Mouse (Mus musculus): ENCODE measurements around the gene Rhoj. TPM values are rescaled to one million over a fixed set of nuclear protein-coding genes. Genes with fewer than 3 reads are reported as not detected.

Rhoj gene
- 29.2 and 32.7 TPM in 2 replicates for polyA plus RNA-seq (2014; fragmentation: Nextera tagmentation; extraction: Ambion mirVana)

DNA sequence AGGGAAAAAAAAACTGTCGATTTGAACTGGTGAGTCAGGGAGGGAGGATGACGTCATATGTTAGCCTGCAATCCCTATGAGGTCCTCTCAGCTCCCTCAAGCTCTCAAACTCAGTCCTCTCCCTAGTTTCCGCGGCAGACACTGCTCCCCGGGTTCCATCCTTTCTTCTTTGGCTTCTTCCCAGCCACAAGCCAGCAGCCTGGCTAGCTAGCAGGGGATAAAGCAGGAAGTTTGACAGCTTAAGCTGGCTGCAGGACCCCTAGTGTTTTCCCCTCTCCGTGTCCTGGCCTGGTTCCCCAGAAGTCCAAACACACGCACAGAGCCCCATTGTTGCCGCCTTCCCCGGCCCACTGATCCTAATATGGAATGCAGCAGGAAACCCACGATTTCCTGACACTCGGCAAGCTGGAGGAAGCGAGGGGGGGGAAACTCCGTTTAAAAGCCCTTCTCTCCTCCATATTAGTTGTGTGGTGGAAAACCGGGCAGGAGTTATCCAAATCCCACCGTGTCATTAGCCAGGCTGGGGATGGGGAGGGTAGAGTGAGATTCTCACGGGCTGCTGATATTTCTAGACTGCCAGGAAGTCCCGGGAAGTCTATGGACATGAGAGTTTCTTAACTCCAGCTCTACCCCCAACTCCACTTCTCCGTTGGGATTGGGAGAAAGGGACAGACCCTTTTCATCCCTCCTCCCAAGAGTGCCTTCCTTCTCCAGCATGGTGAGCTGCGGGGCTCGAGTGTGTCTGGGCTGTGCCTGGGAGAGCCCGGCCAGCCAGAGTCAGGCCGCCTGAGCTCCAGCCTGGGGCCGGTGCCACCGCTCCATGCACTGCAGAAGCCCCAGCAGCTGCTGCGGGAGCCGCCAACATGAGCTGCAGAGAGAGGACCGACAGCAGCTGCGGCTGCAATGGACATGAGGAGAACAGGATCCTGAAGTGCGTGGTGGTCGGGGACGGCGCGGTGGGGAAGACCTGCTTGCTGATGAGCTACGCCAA lies at the start of gene Rhoj:
Gene Rhoj, plus strand, starts transcription at position 362 of the 991 bp plus-strand sequence.
- peak; percentile 77 for DNase-seq (ENCODE audit: low spot score)
- Histone ChIP-seq H3K4me2 (ENCODE audit: low read depth, severe bottlenecking) (peak within 1 kb of the TSS; percentile 90), H3K4me3 (ENCODE audit: low read depth, low read length) (peak within 1 kb of the TSS; percentile 53), H3K9me3 (ENCODE audit: control insufficient read depth, low read length) (no peaks in the 10 kb centered on the region), H3K27ac (replicated peaks; ENCODE audit: low read depth, low read length) (peak within 1 kb of the TSS; percentile 83), H3K36me3 (ENCODE audit: control insufficient read depth, insufficient read depth, low read length) (no peaks in the 10 kb centered on the region), H3K27me3 (ENCODE audit: control insufficient read depth, insufficient read depth, low read length) (no peaks in the 10 kb centered on the region), H3K9ac (ENCODE audit: low read length) (peak within 1 kb of the TSS; percentile 67), H3K4me1 (ENCODE audit: control insufficient read depth, insufficient read depth, low read length) (peaks cover 3% of the 10 kb centered on the region)
- peak; percentile 88 for ATAC-seq (ENCODE audit: insufficient number of reproducible peaks, low FRiP score, low TSS enrichment, low read depth)
- under 1% methylated on average over 34 of the region's 34 CpGs for WGBS

DNA sequence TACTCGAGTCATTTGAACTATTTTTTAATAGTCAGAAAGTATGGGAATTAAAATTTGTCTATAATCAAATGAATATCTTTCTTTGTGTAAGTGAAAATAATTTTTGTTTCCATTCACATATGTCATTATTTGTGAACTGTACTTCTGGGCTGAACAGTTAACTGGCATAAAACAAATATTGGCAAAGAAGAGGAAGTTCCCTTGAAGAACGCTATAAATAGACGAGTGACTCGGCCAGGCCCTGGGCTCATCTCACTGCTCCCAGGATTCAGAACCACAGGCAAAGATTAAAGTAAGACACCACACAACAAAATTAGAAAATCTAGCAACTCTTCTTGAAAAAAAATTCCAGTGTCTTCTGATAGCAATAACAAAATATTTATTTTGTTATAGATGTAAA lies 36.4 kb upstream of the Rhoj start:
- H3K27ac ChIP-seq (replicated peaks; ENCODE audit: low read depth, low read length), result no peak overlapping the region
- DNase-seq (ENCODE audit: low spot score) (no peak), ATAC-seq (ENCODE audit: insufficient number of reproducible peaks, low FRiP score, low TSS enrichment, low read depth) (no peak)
- H3K36me3 ChIP-seq (ENCODE audit: control insufficient read depth, insufficient read depth, low read length), result no peaks in the 10 kb centered on the region
- H3K4me2 ChIP-seq (ENCODE audit: low read depth, severe bottlenecking), result no peak overlapping the region
- no peak overlapping the region for H3K9ac ChIP-seq (ENCODE audit: low read length)
- WGBS, result 83% methylated on average over 4 of the region's 4 CpGs
- H3K27me3 ChIP-seq (ENCODE audit: control insufficient read depth, insufficient read depth, low read length), result no peaks in the 10 kb centered on the region
- H3K4me1 ChIP-seq (ENCODE audit: control insufficient read depth, insufficient read depth, low read length), result no peaks in the 10 kb centered on the region
- H3K4me3 ChIP-seq (ENCODE audit: low read depth, low read length), result no peak overlapping the region
- H3K9me3 ChIP-seq (ENCODE audit: control insufficient read depth, low read length), result no peaks in the 10 kb centered on the region

DNA sequence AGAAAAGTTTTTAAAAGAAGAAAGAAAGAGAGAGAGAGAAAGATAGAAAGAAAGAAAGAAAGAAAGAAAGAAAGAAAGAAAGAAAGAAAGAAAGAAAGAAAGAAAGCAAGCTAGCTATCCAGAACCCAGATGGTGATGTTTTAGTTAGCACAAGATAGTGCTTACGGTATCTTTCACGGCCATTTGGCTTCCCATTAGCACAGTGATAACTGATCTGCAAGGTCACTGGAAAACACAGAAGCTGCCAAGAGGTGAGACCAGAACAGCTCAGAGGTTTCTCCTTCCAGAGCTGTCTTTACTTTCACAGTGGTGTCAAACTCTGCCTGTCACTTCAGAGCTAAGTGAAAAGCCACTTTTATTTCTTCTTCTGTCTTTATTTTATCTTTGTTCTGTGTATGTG lies 32.4 kb upstream of the Rhoj start:
- Histone ChIP-seq H3K9me3 (ENCODE audit: control insufficient read depth, low read length) (no peaks in the 10 kb centered on the region), H3K9ac (ENCODE audit: low read length) (no peak overlapping the region), H3K27ac (replicated peaks; ENCODE audit: low read depth, low read length) (no peak overlapping the region), H3K36me3 (ENCODE audit: control insufficient read depth, insufficient read depth, low read length) (no peaks in the 10 kb centered on the region), H3K4me1 (ENCODE audit: control insufficient read depth, insufficient read depth, low read length) (no peaks in the 10 kb centered on the region), H3K4me3 (ENCODE audit: low read depth, low read length) (no peak overlapping the region), H3K4me2 (ENCODE audit: low read depth, severe bottlenecking) (no peak overlapping the region), H3K27me3 (ENCODE audit: control insufficient read depth, insufficient read depth, low read length) (no peaks in the 10 kb centered on the region)
- ATAC-seq (ENCODE audit: insufficient number of reproducible peaks, low FRiP score, low TSS enrichment, low read depth) (no peak), DNase-seq (ENCODE audit: low spot score) (no peak)
- WGBS, result 38% methylated on average over 2 of the region's 2 CpGs

DNA sequence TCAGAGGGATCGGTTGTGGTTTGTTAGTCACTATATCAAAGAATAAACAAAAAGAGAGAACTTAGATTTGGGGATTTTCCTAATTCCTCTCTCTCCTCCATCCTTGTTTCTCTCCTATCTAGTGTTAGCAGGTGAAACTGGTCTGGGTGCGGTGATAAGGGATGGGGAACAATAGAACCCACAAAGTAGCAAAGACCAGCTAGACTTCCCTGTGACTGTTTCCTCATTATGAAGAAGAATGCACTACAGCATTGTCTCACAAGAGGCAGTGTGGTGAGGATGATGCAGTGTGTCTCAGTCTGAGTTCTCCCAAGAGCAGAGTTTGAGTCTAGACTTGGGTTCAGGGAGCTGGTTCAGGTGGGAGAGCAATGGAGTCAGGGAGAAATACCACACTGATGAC lies 30.7 kb upstream of the Rhoj start:
- 92% methylated on average over 2 of the region's 2 CpGs for WGBS
- Histone ChIP-seq H3K4me2 (ENCODE audit: low read depth, severe bottlenecking) (no peak overlapping the region), H3K4me1 (ENCODE audit: control insufficient read depth, insufficient read depth, low read length) (no peaks in the 10 kb centered on the region), H3K27me3 (ENCODE audit: control insufficient read depth, insufficient read depth, low read length) (no peaks in the 10 kb centered on the region), H3K36me3 (ENCODE audit: control insufficient read depth, insufficient read depth, low read length) (no peaks in the 10 kb centered on the region), H3K27ac (replicated peaks; ENCODE audit: low read depth, low read length) (no peak overlapping the region), H3K4me3 (ENCODE audit: low read depth, low read length) (no peak overlapping the region), H3K9me3 (ENCODE audit: control insufficient read depth, low read length) (no peaks in the 10 kb centered on the region), H3K9ac (ENCODE audit: low read length) (no peak overlapping the region)
- no peak for ATAC-seq (ENCODE audit: insufficient number of reproducible peaks, low FRiP score, low TSS enrichment, low read depth)
- no peak for DNase-seq (ENCODE audit: low spot score)

DNA sequence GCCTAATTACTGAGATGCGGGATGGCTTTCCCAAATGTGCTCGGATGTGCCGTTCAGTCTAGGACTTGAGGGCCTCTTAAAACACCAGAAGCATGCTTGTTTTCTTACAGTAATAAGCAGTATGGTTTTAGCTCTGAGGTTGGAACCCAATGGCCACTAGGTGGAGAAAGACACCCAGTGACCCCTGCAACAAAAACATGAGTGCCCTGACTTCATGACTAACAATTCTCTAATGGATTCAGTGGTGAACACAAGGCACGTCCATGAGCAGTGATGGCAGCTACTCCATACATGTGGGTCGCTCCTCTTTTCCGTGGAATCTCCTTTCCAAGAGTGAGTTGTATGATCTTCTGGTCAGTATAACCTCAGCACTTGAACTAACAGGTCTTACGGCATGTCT lies 27.6 kb upstream of the Rhoj start:
- 67% methylated on average over 7 of the region's 7 CpGs for WGBS
- Histone ChIP-seq H3K36me3 (ENCODE audit: control insufficient read depth, insufficient read depth, low read length) (no peaks in the 10 kb centered on the region), H3K4me1 (ENCODE audit: control insufficient read depth, insufficient read depth, low read length) (no peaks in the 10 kb centered on the region), H3K4me2 (ENCODE audit: low read depth, severe bottlenecking) (no peak overlapping the region), H3K27me3 (ENCODE audit: control insufficient read depth, insufficient read depth, low read length) (no peaks in the 10 kb centered on the region), H3K4me3 (ENCODE audit: low read depth, low read length) (no peak overlapping the region), H3K9ac (ENCODE audit: low read length) (no peak overlapping the region), H3K27ac (replicated peaks; ENCODE audit: low read depth, low read length) (no peak overlapping the region), H3K9me3 (ENCODE audit: control insufficient read depth, low read length) (no peaks in the 10 kb centered on the region)
- DNase-seq (ENCODE audit: low spot score) (no peak), ATAC-seq (ENCODE audit: insufficient number of reproducible peaks, low FRiP score, low TSS enrichment, low read depth) (no peak)

DNA sequence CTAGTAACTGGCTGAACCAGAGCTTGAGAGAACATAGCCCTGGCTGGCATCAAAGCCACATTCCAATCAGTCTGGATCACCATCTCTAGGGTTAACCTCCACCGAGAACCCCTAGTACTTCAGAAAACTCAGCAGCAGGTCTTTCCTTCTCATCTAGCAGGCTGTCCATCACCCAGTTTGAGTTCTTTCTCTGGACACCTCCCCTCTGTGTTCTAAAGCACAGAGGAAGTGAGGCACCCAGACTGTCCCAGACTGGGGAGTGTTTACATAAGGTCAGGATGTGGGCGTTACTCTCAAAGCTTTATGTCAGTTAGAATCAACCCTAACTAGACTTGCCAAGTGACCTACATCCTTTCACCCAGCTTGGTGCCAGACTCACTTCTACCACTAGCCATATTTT lies 24.9 kb upstream of the Rhoj start:
- no peak overlapping the region for H3K4me2 ChIP-seq (ENCODE audit: low read depth, severe bottlenecking)
- H3K27me3 ChIP-seq (ENCODE audit: control insufficient read depth, insufficient read depth, low read length), result no peaks in the 10 kb centered on the region
- H3K36me3 ChIP-seq (ENCODE audit: control insufficient read depth, insufficient read depth, low read length), result no peaks in the 10 kb centered on the region
- DNase-seq (ENCODE audit: low spot score), result no peak
- no peak overlapping the region for H3K27ac ChIP-seq (replicated peaks; ENCODE audit: low read depth, low read length)
- no peak overlapping the region for H3K9ac ChIP-seq (ENCODE audit: low read length)
- H3K4me3 ChIP-seq (ENCODE audit: low read depth, low read length), result no peak overlapping the region
- 53% methylated on average over 2 of the region's 2 CpGs for WGBS
- H3K4me1 ChIP-seq (ENCODE audit: control insufficient read depth, insufficient read depth, low read length), result 0 out of 2 replicates have a peak, but pooled peaks cover 4% of the 10 kb centered on the region
- no peak for ATAC-seq (ENCODE audit: insufficient number of reproducible peaks, low FRiP score, low TSS enrichment, low read depth)
- H3K9me3 ChIP-seq (ENCODE audit: control insufficient read depth, low read length), result no peaks in the 10 kb centered on the region

DNA sequence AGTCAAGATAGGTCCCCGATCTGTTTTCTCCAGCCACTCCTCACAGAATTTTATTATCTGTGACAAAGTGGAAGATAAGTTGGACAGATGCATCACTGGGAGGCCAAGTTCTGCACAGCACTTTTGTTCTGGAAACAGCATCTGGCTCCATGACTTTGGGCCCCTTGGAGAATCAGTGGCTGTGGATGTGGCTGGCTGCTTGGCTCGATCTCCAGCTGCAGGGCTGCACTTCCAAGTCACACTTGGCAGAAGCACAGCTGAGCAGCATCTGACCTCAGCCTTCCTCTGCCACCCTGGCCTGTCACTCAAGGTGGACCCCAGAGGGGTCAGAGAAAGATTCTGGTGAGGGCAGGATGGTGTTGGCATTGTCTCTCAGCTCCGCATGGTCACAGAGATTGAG lies 22.0 kb upstream of the Rhoj start:
- H3K36me3 ChIP-seq (ENCODE audit: control insufficient read depth, insufficient read depth, low read length), result no peaks in the 10 kb centered on the region
- 65% methylated on average over 3 of the region's 3 CpGs for WGBS
- no peaks in the 10 kb centered on the region for H3K9me3 ChIP-seq (ENCODE audit: control insufficient read depth, low read length)
- no peak overlapping the region for H3K4me2 ChIP-seq (ENCODE audit: low read depth, severe bottlenecking)
- H3K27ac ChIP-seq (replicated peaks; ENCODE audit: low read depth, low read length), result no peak overlapping the region
- no peak overlapping the region for H3K9ac ChIP-seq (ENCODE audit: low read length)
- no peak overlapping the region for H3K4me3 ChIP-seq (ENCODE audit: low read depth, low read length)
- 0 out of 2 replicates have a peak, but pooled peaks cover 4% of the 10 kb centered on the region for H3K4me1 ChIP-seq (ENCODE audit: control insufficient read depth, insufficient read depth, low read length)
- H3K27me3 ChIP-seq (ENCODE audit: control insufficient read depth, insufficient read depth, low read length), result no peaks in the 10 kb centered on the region
- peak; percentile 30 for DNase-seq (ENCODE audit: low spot score)
- no peak for ATAC-seq (ENCODE audit: insufficient number of reproducible peaks, low FRiP score, low TSS enrichment, low read depth)

DNA sequence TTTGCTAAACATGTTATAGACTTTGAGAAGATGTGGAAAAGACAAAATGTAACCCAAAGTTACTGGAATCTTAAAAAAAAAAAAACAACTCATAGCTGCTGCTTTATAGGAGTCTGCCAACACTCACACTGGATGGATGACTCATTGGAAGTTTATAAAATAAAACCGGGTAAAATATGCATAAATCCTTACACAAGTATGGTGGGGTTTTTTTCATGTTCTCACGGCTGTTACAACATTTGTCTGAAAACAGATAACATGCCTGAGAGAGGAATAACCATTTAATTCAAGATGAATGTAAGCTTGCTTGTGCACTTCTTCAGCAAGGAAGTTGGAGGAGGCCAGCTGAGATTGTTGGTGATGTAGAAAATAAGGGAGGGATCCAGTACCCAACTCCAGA lies 17.6 kb upstream of the Rhoj start:
- 85% methylated on average over 2 of the region's 2 CpGs for WGBS

More for the DNA sequence above, 17.6 kb upstream of the Rhoj start:
- ATAC-seq (ENCODE audit: insufficient number of reproducible peaks, low FRiP score, low TSS enrichment, low read depth), result no peak
- Histone ChIP-seq H3K27me3 (ENCODE audit: control insufficient read depth, insufficient read depth, low read length) (no peaks in the 10 kb centered on the region), H3K27ac (replicated peaks; ENCODE audit: low read depth, low read length) (no peak overlapping the region), H3K4me1 (ENCODE audit: control insufficient read depth, insufficient read depth, low read length) (0 out of 2 replicates have a peak, but pooled peaks cover 4% of the 10 kb centered on the region), H3K9ac (ENCODE audit: low read length) (no peak overlapping the region), H3K4me2 (ENCODE audit: low read depth, severe bottlenecking) (no peak overlapping the region), H3K9me3 (ENCODE audit: control insufficient read depth, low read length) (no peaks in the 10 kb centered on the region), H3K36me3 (ENCODE audit: control insufficient read depth, insufficient read depth, low read length) (no peaks in the 10 kb centered on the region), H3K4me3 (ENCODE audit: low read depth, low read length) (no peak overlapping the region)
- DNase-seq (ENCODE audit: low spot score), result no peak
